Mouse (Mus musculus) c-Kit-positive CD71-negative TER-119-negative erythroid progenitor cells, embryonic 14.5 days (primary cell): ENCODE data around the gene Insyn1.

Source experiments
- DNase-seq: peaks from one replicate; pipeline ENCODE4 v3.0.0-alpha.2; 2013; ENCODE audit warnings: low read depth

Insyn1 gene

GRCm38 (mm10) chr9:58534766-58535165 lies 46.4 kb downstream of the Insyn1 start:
- DNase-seq = peak; percentile 65

GRCm38 (mm10) chr9:58535447-58536134 lies 47.2 kb downstream of the Insyn1 start:
- DNase-seq = no peak

- DNase-seq = no peak
These were observed 49.4 kb downstream of the Insyn1 start for GRCm38 (mm10) chr9:58537774-58538173.

GRCm38 (mm10) chr9:58539886-58540285 lies 51.5 kb downstream of the Insyn1 start:
- DNase-seq = peak; percentile 68

- DNase-seq = peak; percentile 82
These were observed 53.5 kb downstream of the Insyn1 start for GRCm38 (mm10) chr9:58541895-58542338.

- DNase-seq = no peak
These were observed 56.5 kb downstream of the Insyn1 start for GRCm38 (mm10) chr9:58544879-58545324.

GRCm38 (mm10) chr9:58545428-58545827 lies 57.0 kb downstream of the Insyn1 start:
- no peak for DNase-seq

GRCm38 (mm10) chr9:58546630-58547360 lies 58.4 kb downstream of the Insyn1 start:
- no peak for DNase-seq

- no peak for DNase-seq
These were observed 60.5 kb downstream of the Insyn1 start for GRCm38 (mm10) chr9:58548897-58549296.
